Mouse (Mus musculus): ENCODE results near the gene Zmym2.
"Not testable (repeated sequence)": the region's sequence is repeated elsewhere in the genome, so short reads cannot be mapped to it uniquely, and the experiment has no call there.

The Zmym2 gene

DNA sequence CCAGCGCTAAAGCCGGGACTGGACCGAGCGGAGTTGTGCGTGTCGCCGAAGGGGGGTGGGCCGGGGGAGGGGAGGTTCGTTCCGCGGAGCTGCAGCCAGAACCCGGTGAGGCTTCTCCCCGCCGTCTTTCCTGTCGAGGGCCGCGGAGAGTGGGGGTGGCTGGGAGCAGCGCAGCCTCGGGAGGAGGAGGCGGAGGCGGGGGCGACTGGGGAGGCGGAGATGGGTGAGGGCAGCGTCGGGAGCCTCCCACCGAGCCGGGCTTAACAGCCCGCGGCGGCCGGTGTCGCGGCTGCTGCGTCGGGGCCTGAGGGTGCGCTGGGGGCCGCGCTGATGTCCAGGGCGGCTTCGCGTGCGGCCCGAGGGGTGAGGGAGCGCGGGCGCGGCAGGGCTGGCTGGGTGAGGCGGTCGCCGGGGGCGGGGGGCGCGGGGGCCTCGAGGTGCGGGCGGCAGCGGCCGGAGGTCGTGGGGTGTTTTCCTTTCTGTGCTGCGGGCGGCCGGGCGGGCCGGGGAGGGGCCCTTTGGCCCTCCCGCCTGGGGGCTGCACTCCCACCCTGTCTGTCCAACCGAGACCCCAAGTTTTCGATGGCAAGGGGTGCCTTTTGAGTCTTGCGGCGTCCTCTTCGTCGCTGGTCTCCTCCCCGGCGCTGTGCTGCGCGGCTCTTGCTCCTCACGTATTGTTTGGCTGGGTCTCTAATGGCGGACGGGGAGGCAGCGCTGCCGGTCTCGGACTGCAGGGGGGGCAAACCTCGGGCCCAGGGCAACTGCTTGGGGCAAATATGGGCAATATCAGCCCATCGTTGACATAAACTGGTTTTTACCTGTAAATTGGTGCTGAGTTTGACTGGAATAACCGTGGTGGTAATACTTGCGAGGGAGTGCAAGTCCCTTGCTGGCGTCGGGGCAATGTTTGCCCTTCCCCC, at the start of gene Zmym2:
Gene Zmym2 (plus strand): TSS at position 60 of the 920 bp plus-strand sequence.
- DNase-seq (ENCODE audit: low read depth, low spot score): peak; percentile 38

- no peak for DNase-seq (ENCODE audit: low read depth, low spot score)
Measured at GRCm38 (mm10) chr14:56844033-56844432, 42.4 kb upstream of the Zmym2 start.

- no peak for DNase-seq (ENCODE audit: low read depth, low spot score)
Measured at GRCm38 (mm10) chr14:56844507-56844906, 41.9 kb upstream of the Zmym2 start.

DNA sequence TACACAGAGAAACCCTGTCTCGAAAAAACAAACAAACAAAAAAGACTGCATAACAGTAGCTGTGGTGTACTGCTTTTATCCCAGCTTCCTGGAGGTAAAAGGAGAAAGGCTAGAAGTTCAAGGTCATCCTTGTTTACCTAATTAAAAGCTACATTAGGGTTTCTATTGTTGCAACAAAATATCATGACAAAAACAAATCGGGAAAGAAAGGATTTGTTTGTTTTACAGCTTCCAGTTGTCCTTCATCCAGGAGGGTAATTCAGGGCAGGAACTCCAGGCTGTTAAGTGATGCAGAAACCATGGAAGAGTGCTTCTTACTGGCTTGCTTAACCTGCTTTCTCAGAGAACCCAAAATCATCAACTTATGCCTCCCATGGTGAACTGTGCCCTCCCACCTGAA, 38.1 kb upstream of the Zmym2 start:
- DNase-seq (ENCODE audit: low read depth, low spot score): no peak

- no peak for DNase-seq (ENCODE audit: low read depth, low spot score)
Measured at GRCm38 (mm10) chr14:56849681-56850080, 36.8 kb upstream of the Zmym2 start.

DNA sequence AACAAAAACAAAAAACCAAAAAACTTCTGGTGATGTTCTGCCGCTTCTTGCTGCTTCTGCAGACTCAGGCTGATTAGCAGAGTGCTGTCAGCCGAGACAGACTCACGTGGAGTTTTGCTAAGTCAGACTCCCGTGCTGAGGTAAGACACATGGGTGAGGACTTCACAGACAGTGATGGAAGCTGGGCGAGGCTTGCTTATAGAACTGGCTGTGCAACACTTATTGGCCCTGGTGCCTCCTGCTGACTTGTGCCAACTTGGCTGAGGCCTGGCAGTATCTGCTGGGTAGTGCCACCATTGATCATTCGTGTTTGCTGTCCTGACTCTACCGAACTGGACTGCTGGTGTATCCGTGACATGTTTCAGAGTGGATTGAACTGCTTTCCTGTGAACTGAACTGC, 22.4 kb upstream of the Zmym2 start:
- DNase-seq (ENCODE audit: low read depth, low spot score): no peak

- no peak for DNase-seq (ENCODE audit: low read depth, low spot score)
Measured at GRCm38 (mm10) chr14:56864641-56865040, 21.8 kb upstream of the Zmym2 start.

GRCm38 (mm10) chr14:56865112-56865511, 21.3 kb upstream of the Zmym2 start:
- not testable (repeated sequence) for DNase-seq (ENCODE audit: low read depth, low spot score)

DNA sequence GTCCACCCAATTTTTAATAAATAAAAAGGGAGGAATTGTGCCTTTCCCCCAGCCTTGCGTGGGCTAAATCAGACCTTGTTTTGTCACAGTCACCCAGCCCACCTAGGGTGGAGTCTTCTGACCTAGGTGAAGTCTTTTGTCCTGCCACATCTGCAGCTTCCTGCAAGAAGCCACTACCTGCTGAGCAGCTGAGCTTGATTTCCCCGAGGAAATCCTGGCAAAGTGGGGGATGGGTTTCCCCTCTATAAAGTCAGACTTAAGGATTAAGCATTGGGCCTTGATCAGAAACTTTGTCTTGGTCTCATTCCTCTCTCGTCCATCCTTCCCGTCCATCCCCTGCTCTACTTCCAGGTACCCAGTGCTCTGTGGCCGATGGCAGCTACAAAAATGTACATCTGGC, 12.9 kb upstream of the Zmym2 start:
- DNase-seq (ENCODE audit: low read depth, low spot score): no peak

GRCm38 (mm10) chr14:56875586-56876159, 10.8 kb upstream of the Zmym2 start:
- no peak for DNase-seq (ENCODE audit: low read depth, low spot score)

DNA sequence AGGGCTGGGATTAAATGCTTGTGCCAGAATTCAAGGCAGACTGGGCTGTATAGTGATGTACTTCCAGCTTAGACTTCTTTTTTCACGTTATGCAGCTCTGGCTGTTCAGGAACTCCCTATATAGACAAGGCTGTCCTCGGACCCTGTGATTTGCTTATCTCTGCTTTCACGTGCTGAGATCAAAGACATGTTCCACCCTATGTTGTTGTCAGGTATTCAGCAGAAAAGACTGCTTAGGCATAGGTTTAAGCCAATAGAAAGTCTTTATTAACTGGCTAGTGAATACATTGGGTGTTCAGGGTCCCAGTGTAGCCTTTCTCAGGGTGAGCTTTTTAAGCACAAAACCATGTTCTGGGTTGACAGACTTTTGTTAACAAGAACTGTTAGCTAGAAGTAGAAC, 5.2 kb upstream of the Zmym2 start:
- no peak for DNase-seq (ENCODE audit: low read depth, low spot score)

- no peak for DNase-seq (ENCODE audit: low read depth, low spot score)
Measured at GRCm38 (mm10) chr14:56883431-56883830, 3.0 kb upstream of the Zmym2 start.

- peak; percentile 54 for DNase-seq (ENCODE audit: low read depth, low spot score)
Measured at GRCm38 (mm10) chr14:56885308-56885771, 1.1 kb upstream of the Zmym2 start.

- peak; percentile 39 for DNase-seq (ENCODE audit: low read depth, low spot score)
Measured at GRCm38 (mm10) chr14:56885986-56886593, 363 bp upstream of the Zmym2 start.

GRCm38 (mm10) chr14:56887514-56887880, 1.0 kb downstream of the Zmym2 start:
- DNase-seq (ENCODE audit: low read depth, low spot score): no peak

GRCm38 (mm10) chr14:56887887-56888286, 1.4 kb downstream of the Zmym2 start:
- DNase-seq (ENCODE audit: low read depth, low spot score): peak; percentile 78

GRCm38 (mm10) chr14:56888416-56888815, 2.0 kb downstream of the Zmym2 start:
- DNase-seq (ENCODE audit: low read depth, low spot score): no peak

GRCm38 (mm10) chr14:56894417-56894816, 8.0 kb downstream of the Zmym2 start:
- DNase-seq (ENCODE audit: low read depth, low spot score): no peak

GRCm38 (mm10) chr14:56896521-56896920, 10.1 kb downstream of the Zmym2 start:
- DNase-seq (ENCODE audit: low read depth, low spot score): no peak

- no peak for DNase-seq (ENCODE audit: low read depth, low spot score)
Measured at GRCm38 (mm10) chr14:56897475-56897874, 11.0 kb downstream of the Zmym2 start.

GRCm38 (mm10) chr14:56899656-56900055, 13.2 kb downstream of the Zmym2 start:
- DNase-seq (ENCODE audit: low read depth, low spot score): no peak

DNA sequence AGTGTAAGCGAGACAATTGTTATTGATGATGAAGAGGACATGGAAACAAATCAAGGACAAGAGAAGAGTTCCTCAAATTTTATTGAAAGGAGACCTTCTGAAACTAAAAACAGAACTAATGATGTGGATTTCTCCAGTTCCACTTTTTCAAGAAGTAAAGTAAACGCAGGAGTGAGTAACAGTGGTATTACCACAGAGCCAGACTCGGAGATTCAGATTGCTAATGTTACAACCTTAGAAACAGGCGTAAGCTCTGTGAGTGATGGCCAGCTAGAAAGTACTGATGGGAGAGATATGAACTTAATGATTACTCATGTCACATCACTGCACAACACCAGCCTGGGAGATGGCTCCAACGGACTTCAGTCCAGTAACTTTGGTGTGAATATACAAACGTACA, 16.6 kb downstream of the Zmym2 start:
- DNase-seq (ENCODE audit: low read depth, low spot score): no peak

DNA sequence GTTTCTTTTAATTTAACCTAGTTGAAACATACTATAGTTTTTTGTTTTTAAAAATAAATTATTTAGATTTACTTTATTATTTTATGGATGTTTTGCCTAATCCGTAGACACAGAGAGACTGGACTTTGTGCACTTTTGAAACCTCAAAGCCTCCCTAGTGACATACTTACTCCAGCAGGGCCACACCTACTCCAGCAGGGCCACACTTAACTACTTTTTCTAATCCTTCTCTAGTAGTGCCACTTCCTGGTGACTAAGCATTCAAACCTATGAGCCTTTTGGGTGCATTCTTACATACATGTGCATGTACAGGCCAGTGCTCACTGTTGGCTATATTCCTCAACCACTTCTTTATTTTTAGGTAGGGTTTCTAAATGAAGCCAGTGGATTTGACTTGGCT, 19.2 kb downstream of the Zmym2 start:
- no peak for DNase-seq (ENCODE audit: low read depth, low spot score)

Measured in telencephalon, adult 2 months (tissue).